Mouse (Mus musculus) brown adipose tissue, adult 24 weeks (tissue): ENCODE data around the gene Maco1. TPM values are rescaled to one million over a fixed set of nuclear protein-coding genes. Genes with fewer than 3 reads are reported as not detected.

ENCODE experiments used
- H3K27ac ChIP-seq: fragments of 200-500 bp; replicated peaks from 2 replicates; pipeline ENCODE4 v1.5.1; 2012; ENCODE audit warnings: low read depth, mild to moderate bottlenecking, low read length
- H3K4me1 ChIP-seq: fragments of 200-500 bp; 2 replicates; pipeline ENCODE4 v1.6.1; 2012; ENCODE audit warnings: low read length, mixed read lengths; ENCODE audit not compliant: control insufficient read depth, insufficient read depth, insufficient read length
- H3K4me3 ChIP-seq: fragments of 200-500 bp; 2 replicates; pipeline ENCODE4 v1.5.1; 2012; ENCODE audit warnings: low read depth, mild to moderate bottlenecking, low read length, moderate library complexity; ENCODE audit not compliant: insufficient read depth
- polyA plus RNA-seq: library from polyadenylated mRNA; stranded (reverse); fragments of >200 nt; gene quantifications from 2 replicates; pipeline ENCODE4 v1.2.4, GENCODE M21; 2012; ENCODE audit not compliant: missing spikeins, insufficient read depth, insufficient read length

Maco1 gene
- polyA plus RNA-seq, 1 experiment, result 22.4 TPM

- Histone ChIP-seq H3K4me3 (no peak overlapping the region), H3K4me1 (no peaks in the 10 kb centered on the region), H3K27ac (no peak overlapping the region)
Observed at GRCm38 (mm10) chr4:134868065-134868464, 14.9 kb upstream of the Maco1 start.

DNA sequence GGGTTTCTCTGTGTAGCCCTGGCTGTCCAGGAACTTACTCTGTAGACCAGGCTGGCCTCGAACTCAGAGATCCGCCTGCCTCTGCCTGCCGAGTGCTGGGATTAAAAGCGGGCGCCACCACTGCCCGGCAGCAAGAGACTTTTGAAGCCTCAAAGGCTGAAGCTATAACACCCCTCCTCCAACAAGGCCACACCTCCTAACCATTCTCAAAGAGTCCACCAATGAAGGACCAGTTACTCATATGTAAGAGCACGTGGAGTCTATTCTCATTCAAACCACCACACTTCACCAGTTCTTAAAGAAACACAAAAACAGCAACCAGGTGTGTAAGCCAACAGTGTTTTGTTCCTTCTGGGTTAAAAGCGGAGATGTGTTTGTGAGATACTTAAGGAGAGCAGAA is 14.5 kb upstream of the Maco1 start:
- H3K4me1 ChIP-seq, result no peaks in the 10 kb centered on the region
- no peak overlapping the region for H3K4me3 ChIP-seq

DNA sequence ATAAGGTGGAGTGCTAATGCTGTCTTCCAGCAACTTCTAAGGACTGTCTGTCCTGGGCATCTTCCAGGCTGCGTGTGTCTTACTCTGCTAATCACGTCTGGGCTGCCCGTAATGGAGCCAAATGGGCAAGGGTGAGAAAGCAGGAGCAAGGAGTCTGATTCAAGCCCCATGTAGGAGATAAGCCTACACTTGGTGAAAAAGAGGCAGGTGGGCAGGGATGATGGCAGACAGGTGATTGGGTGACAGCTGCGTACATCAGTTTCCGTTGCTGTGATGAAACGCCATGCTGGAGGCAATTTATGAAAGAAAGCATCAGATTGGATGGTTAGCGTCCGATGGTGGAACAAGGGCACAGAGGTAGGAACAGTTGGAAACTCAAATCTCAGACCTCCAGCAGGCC is 14.1 kb upstream of the Maco1 start:
- H3K27ac ChIP-seq, result no peak overlapping the region
- no peak overlapping the region for H3K4me3 ChIP-seq

More for the DNA sequence above, 14.5 kb upstream of the Maco1 start:
- H3K27ac ChIP-seq, result no peak overlapping the region

GRCm38 (mm10) chr4:134865789-134866188 is 12.6 kb upstream of the Maco1 start:
- Histone ChIP-seq H3K4me3 (no peak overlapping the region), H3K4me1 (no peaks in the 10 kb centered on the region), H3K27ac (no peak overlapping the region)

More for the DNA sequence above, 14.1 kb upstream of the Maco1 start:
- no peaks in the 10 kb centered on the region for H3K4me1 ChIP-seq

- H3K27ac ChIP-seq, result no peak overlapping the region
- H3K4me1 ChIP-seq, result no peaks in the 10 kb centered on the region
Observed at GRCm38 (mm10) chr4:134865340-134865739, 12.2 kb upstream of the Maco1 start.

GRCm38 (mm10) chr4:134863937-134864729 is 11.0 kb upstream of the Maco1 start, which contains the start of gene Rhd:
Gene Rhd, plus strand, starts transcription at chr4:134864536.
- H3K4me1 ChIP-seq, result no peaks in the 10 kb centered on the region
- no peak within 1 kb of the TSS for H3K4me3 ChIP-seq
- H3K27ac ChIP-seq, result no peak within 1 kb of the TSS

More at GRCm38 (mm10) chr4:134865340-134865739, 12.2 kb upstream of the Maco1 start:
- H3K4me3 ChIP-seq, result no peak overlapping the region

GRCm38 (mm10) chr4:134862996-134863395 is 9.9 kb upstream of the Maco1 start:
- Histone ChIP-seq H3K27ac (no peak overlapping the region), H3K4me3 (no peak overlapping the region), H3K4me1 (no peaks in the 10 kb centered on the region)

DNA sequence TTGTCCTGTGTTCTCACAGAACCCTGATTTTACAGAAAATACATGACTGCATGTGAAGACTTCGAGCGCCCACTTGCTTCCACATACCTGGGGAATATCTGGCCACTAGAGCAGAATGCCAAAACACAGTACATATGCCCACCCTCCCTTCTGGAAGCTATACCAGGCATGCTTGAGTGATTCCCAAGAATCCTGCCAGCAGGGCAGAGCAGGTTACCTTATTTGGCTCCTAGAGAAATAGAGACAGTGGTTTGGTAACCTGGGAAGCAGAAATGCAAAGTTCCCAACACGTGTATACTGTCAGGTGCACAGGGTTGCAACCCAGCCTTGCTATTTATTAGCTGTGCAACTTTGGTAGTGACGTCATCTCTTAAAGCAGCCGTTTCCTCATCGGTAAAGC is 8.7 kb upstream of the Maco1 start:
- H3K4me3 ChIP-seq, result no peak overlapping the region
- H3K27ac ChIP-seq, result no peak overlapping the region
- no peaks in the 10 kb centered on the region for H3K4me1 ChIP-seq

DNA sequence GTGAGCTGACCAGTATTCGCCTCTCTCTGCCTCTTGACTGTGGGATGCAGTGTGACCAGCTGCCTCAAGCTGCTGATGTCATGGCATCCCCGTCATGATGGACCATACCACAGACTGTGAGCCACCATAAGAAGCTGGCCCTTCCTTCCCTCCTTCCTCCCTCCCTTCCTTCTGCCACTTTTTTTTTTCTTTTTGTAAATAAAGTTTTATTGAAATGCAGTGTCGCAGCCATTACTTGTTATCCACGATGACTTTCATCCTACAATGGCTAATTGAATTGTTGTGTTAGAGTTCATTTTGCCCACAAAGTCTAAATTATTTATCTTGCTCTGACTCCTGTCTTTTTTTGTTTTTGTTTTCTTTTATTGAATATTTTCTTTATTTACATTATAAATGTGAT is 5.3 kb upstream of the Maco1 start:
- no peaks in the 10 kb centered on the region for H3K4me1 ChIP-seq
- no peak overlapping the region for H3K4me3 ChIP-seq
- no peak overlapping the region for H3K27ac ChIP-seq

GRCm38 (mm10) chr4:134856501-134856900 is 3.4 kb upstream of the Maco1 start:
- no peak overlapping the region for H3K4me3 ChIP-seq
- no peak overlapping the region for H3K27ac ChIP-seq
- no peaks in the 10 kb centered on the region for H3K4me1 ChIP-seq

GRCm38 (mm10) chr4:134856056-134856455 is 2.9 kb upstream of the Maco1 start:
- Histone ChIP-seq H3K27ac (no peak overlapping the region), H3K4me3 (no peak overlapping the region), H3K4me1 (no peaks in the 10 kb centered on the region)

- H3K27ac ChIP-seq, result no peak overlapping the region
- no peak overlapping the region for H3K4me3 ChIP-seq
- H3K4me1 ChIP-seq, result 0 out of 2 replicates have a peak, but pooled peaks cover 2% of the 10 kb centered on the region
Observed at GRCm38 (mm10) chr4:134855371-134855770, 2.2 kb upstream of the Maco1 start.

DNA sequence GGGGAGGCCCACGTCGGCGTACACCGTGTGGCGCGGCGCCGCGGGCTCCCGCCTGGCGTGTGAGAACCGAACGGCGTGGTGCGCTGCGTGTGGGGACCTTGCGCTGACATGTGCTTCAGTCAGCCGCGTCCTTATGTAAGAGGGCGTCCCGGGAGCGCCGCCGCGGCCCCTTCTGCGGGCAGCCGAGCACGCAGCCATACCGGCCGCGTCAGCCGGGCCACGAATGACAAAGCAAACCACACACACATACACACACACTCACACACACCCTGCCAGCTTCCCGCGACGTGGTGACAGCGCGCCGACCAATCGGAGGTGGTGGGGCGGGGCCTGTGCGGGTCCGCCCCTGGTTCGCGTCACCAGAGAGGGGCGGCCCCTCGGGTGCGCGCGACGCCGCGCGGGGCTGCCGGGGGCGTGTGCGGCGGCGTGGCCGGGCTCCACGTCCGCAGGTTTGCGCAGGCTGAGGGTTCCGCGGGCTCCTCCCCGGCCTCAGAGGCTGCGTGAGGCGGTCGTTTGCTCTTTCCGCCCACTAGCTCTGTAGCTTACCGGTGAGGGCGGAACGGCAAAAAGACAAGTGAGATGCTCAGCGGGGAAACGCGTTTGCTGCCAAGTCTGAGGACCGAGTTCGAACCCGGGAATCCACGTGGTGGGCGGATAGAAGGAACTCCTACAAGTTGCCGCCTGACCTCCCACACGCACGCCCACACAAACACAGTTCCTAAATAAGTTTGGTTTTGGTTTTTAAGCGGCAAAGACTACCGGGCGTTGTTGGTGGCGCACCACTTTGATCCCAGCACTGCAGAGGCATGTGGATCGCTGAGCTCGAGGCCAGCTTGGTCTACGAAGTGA is 716 bp upstream of the Maco1 start:
- Histone ChIP-seq H3K4me3 (peak overlapping the region; percentile 88), H3K27ac (peak overlapping the region; percentile 67), H3K4me1 (0 out of 2 replicates have a peak, but pooled peaks cover 2% of the 10 kb centered on the region)

DNA sequence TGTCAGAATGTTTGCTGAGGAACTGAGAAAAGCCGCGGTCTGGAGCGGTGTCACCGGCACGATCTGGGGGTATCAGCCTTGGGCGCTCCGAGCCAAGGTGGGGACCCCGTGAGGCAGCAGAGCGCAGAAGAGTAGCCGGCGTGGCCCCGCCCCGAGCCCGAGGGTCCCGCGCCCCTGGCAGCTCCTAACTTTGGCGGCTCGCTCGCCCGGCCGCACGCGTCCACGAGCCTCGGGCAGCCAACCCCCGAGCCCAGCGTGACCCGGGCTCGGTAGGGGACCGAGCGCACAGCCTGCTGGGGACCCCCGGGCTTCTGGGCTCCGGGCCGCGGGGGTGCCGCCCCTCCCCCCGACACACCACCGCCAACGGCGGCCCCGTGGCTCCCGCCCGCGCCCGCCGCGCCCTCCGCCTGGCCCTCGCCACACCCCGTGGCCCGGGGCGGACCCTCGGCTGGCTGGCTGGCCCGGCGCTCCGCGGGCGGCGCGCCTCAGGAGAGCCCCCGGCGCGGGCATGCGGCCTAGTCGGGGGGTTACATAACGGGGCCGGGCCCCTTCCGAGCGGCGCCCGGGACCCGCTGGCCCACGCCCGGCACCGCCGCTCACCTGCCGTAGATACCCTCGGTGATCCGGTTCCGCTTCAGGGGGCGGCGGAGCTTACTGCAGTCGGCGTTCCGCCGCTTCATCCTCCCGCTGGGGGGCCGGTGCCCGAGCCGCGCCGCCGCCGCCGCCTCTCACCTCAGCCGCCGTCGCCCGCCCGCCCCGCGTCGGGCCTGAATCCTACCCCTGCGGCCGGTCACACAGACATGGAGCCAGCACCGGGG is 498 bp downstream of the Maco1 start:
- Histone ChIP-seq H3K4me1 (peaks cover 8% of the 10 kb centered on the region), H3K27ac (peak overlapping the region; percentile 32), H3K4me3 (peak overlapping the region; percentile 89)

- Histone ChIP-seq H3K4me3 (peak overlapping the region; percentile 89), H3K27ac (no peak overlapping the region; the same call in 1 of the 2 replicates), H3K4me1 (peaks cover 8% of the 10 kb centered on the region)
Observed at GRCm38 (mm10) chr4:134851876-134852275, 1.3 kb downstream of the Maco1 start.
